Mouse (Mus musculus): ENCODE measurements around the gene Zfp354b.
A peak's percentile ranks its signal among the peaks of the same experiment; 100 is the strongest.

The Zfp354b gene

DNA sequence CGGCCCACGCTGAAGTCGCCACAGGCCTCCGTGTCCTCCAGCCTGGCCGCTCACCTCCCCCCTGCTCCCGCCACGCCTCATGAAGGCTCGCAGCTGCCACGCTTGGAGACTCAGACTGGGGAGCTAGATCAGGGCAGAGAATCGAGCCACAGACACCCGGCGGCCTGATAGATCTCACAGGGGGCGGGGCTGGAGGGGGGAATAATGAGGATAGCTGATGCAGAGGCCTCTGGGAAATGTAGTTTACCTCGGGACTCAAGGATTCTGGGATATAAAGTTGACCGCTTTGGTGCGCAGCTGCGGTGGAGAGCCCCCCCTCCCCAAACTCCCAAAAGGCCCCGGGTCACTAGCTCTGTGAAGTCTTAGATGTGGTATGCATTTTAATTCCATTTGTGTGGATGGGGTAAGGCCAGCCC lies at the start of gene Zfp354b:
TSS of gene Zfp354b (minus strand) at position 183 of the 416 bp plus-strand sequence.
- peak; percentile 88 for DNase-seq

- DNase-seq, result no peak
Observed at GRCm38 (mm10) chr11:50977216-50977615, 45.8 kb upstream of the Zfp354b start.

DNA sequence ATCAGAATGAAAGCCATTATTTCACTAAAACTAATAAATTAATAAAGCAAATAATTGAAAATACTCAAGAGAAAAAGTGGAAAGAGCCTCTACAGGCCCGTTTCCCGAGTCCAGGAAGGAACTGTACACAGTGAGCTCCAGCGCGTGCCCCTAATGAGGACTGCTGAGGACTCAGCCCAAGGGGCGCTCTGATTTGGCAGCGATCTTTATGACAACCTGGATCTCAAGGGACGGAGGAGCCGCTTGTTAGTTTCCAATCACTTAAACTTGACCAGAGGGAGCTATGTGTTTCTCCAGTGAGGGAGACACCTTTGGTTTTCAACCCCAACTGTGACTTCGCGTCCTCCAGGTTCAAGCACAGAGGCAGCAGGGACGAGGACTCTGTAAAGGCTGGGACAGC lies 34.8 kb upstream of the Zfp354b start, which contains the start of gene Olfr1378:
TSS of gene Olfr1378 (plus strand) at position 301 of the 400 bp plus-strand sequence.
- no peak for DNase-seq

DNA sequence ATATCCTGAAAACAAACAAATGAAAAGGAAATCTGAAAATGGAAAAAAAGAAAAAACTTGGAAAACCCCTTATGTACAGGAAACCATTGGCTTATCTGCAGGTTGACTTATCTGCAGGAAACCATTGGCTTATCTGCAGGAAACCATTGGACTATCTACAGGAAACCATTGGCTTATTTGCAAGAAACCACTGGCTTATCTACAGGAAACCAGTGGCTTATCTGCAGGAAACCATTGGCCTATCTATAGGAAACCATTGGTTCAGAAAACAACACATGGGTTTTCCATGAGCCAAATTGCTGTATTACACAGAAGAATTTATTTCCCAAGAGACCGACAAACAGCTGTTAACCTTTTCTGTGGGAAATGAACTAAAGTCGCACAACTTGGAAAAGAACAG lies 33.5 kb upstream of the Zfp354b start:
- DNase-seq, result no peak

- no peak for DNase-seq
Observed at GRCm38 (mm10) chr11:50953665-50954064, 22.2 kb upstream of the Zfp354b start, which contains the start of gene Prop1. Prop1 (minus strand) TSS chr11:50953765.

DNA sequence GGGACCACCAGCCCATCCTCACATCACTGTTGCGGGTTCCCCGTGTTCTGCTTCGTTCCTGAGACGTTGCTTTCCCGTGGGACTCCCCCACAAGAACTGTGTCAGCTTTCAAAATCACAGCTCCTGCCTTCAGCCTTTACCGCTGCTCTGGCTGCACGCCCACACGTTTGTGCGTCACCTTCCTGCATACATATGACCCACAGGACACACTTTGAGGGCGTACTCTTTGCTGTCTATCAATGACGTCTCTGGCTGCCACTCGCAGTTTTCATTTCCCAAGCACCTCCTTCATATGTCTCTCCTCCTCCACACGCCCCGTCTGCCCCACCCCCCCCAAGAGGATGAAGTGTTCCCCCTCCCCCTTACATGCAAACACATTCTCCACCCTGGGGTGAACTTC lies 20.9 kb upstream of the Zfp354b start:
- no peak for DNase-seq

- DNase-seq, result no peak
Observed at GRCm38 (mm10) chr11:50943506-50943905, 12.1 kb upstream of the Zfp354b start, which contains the start of gene 4933414I15Rik. 4933414I15Rik (minus strand) TSS chr11:50943765.

DNA sequence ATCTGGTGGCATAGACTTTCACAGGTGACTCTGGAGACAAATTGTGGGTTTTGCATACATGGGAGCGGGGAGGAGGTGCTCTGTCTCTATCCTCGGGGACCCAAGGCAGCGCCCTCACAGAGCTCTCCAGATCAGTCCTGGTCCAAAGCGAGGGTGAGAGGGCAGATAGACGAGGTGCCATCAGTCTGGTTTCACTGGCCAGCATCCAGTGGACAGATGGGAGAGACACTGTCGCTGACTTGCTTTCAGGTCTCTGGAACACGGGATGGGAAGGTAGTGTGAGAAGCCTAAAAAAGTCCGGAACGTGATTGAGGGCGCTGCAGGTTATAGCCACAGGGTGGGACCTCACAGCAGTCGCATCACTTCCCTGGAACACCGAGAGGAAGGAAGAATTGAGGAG lies 11.0 kb upstream of the Zfp354b start:
- no peak for DNase-seq

GRCm38 (mm10) chr11:50939621-50940366 lies 8.4 kb upstream of the Zfp354b start:
- DNase-seq, result no peak

DNA sequence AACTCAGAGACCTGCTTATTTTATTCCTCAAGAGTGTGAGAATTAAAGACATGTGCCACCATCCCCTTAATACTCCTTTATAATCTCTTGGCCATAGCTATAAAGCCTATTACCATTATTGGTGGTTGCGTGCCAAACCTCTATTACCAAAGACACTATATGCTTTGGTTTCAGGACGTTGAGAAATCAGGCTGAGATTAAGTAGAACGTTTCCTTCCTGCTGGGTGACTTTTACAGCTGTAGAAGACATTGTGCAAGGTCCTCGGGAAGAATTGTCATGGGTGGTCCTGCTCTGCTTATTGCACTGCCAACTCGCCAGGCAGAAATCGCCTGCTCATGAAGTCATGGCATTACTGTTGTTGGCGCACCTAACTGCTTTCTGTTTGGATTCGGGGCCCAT lies 7.0 kb upstream of the Zfp354b start:
- DNase-seq, result no peak

DNA sequence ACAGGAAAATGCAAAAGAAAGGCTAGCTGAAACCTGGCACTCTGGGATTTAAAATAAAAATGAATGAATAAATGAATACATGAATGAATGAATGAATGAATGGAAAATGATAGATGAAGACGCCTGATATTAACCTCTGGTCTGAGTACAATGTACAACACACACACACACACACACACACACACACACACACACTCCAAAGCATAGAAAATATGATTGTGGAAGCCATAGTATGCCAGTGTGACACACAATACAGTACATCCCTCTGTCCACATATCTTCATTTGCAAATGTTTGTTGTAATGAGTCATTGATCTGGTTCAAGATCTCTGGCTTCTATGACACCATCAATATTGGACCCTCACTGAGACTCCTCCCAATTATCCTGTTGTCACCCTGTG lies 607 bp upstream of the Zfp354b start:
- no peak for DNase-seq

GRCm38 (mm10) chr11:50931021-50931420 lies 412 bp downstream of the Zfp354b start:
- no peak for DNase-seq

- no peak for DNase-seq
Observed at GRCm38 (mm10) chr11:50930469-50931014, 891 bp downstream of the Zfp354b start.

DNA sequence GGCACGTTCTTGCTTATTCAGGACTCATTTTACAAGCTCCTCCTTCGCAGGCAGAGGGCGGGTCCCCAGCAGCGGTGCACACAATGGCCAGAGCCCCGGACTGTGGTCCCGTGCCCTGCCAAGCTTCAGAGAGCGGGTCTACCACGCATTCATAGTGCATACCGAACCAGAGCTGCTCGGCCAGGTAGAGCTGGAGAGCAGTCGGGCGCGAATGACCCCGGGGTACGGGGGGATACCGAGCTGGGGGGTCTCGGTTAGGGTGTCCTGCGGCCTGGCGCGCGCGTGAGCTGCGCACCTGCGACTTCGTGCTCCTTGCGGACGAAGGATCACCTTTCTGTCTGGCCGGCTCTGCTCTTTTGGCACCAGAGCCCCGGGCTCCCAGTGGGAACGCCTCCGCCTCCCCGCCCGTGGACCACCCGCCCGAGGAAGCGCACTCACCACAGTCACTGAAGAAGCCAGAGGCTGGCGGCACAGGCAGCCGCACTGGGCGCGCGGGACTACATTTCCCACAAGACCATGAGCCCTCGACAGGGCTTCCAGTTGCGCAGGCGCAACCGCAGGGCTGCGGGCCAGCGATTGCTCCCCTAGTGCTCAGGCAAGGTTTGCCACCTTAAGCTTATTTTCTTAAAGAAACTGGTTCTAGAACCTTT lies 15.6 kb downstream of the Zfp354b start, which contains the start of gene Zfp2:
TSS of gene Zfp2 (minus strand) at position 495 of the 650 bp plus-strand sequence.
- DNase-seq, result peak; percentile 89

DNA sequence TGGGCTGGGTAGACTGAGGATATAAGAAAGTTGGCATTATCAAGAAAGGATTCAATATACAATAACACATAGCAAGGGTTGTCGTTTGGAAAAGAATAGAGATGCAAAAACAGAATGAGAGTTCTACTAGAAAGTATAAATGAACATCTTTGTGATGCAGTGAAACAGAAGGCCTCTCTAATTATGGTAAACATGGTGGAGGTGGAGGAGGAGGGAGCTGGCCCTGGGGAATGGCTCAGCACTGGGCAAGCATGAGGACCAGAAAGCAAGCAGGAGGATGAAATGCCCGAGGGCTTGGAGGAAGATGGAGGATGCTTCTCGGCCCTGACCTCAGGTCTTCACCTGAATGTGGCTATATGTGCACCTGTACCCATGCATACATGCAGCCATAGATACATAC lies 17.0 kb downstream of the Zfp354b start:
- DNase-seq, result no peak

GRCm38 (mm10) chr11:50913301-50913700 lies 18.1 kb downstream of the Zfp354b start:
- no peak for DNase-seq

GRCm38 (mm10) chr11:50908136-50908535 lies 23.3 kb downstream of the Zfp354b start:
- no peak for DNase-seq

DNA sequence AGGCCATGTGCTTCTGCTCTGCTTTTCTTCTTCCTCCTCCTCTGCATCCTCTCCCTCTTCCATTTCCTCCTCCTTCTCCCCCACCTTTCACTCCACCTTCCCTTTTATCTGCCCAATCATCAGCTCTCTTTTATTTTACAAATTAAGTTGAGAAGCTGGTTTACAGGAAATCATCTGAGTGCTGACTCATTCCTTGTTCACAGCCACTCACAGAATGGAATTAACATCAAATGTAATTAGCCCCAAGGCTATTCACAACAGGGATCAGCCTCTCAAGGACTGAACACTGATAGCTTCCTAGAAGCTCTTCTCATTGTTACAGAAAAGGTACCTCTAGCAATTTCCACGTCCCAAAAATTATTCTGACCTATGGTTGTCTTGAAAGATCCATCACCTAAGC lies 34.1 kb downstream of the Zfp354b start:
- no peak for DNase-seq

- no peak for DNase-seq
Observed at GRCm38 (mm10) chr11:50892441-50892840, 39.0 kb downstream of the Zfp354b start.

GRCm38 (mm10) chr11:50887390-50888128 lies 43.9 kb downstream of the Zfp354b start, which contains the start of gene Zfp454:
Zfp454 (minus strand) TSS chr11:50887651.
- DNase-seq, result peak; percentile 91

- no peak for DNase-seq
Observed at GRCm38 (mm10) chr11:50886933-50887293, 44.5 kb downstream of the Zfp354b start.

DNA sequence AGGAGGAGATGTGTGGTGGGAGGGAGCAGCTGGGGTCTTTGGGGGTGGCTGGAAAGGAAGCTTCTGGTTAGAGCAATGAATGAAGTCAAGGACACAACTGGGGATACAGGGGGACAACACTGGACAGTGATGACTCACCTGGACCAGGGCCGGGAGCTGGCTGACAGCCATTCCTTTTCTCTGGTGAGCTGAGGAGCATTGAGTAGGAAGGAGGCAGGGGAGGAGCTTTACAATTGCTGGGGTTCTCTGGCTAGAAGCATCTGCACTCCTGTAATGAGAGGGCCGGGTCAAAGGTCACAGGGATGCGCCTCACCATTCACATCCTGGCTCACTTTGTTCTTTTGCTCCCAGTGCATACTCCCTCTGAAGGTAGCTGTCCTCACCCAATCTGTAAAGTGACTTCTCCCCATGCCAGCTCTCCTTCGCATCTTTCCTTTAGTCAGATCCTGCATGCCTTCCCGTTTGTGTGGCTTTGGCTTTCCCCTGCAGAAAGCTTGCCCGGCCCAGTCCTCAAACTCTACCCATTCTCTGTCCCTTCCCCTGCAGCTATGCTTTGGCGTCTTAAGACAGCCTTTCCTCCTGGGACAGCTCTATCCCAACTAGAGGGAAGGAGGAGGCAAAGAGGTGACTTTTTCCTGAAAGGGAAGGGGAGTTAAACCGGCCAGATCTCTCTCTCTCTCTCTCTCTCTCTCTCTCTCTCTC lies 45.1 kb downstream of the Zfp354b start:
- DNase-seq, result peak; percentile 26
